10 mouse cellular contexts compared by ENCODE assay signal in the genomic region with DNA sequence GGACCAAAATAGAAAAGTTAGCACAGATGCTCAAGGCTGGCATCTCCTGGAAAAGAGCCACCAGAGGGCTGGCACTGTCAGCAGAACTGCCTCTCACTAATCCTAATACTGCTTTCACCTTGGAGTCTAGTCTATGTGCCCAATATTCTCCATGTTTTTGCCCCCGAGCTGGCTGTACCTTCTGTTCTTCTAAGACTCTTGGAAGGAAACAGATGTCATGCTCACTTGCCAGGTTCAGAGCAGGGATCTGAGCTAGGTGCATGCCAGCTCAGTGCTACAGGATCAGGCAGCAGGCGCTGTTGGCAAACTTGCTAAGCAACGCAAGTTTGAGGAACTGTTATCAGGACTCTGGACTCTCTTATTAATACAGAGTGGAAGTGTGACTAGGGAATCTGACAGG.
DNase-seq lines count a peak whose midpoint lies in the region.
"Had no signal": no experiment of that assay in that cellular context is flagged by ENCODE, and none has a peak within 500 bp of the region (broad histone marks: within the 10 kb centered on the region; RNA-seq: fewer than 3 reads in every experiment).

No protein-coding gene starts in this region.

- intact Hi-C loops in gastrocnemius, postnatal 36 days (cut with DNase I), result no loop called here
- intact Hi-C loops in heart, postnatal 10 days (cut with DNase I), result no loop called here

- peak; percentile 16 to 18 for DNase-seq in gastrocnemius, adult 8-10 months (ENCODE audit: low spot score in 2 of 2)
- DNase-seq in gastrocnemius, postnatal 36 days, result no peak
- peak; percentile 81 for DNase-seq in cerebellum, adult 9-11 months
- peak; percentile 22 for DNase-seq in gonadal fat pad, adult 2 months (ENCODE audit: low read depth)
- peak; percentile 13 for DNase-seq in right cerebral cortex, postnatal 14 days
- DNase-seq in heart, postnatal 10 days, result no peak
- no peak for DNase-seq in yolk sac, embryonic 10.5 days (ENCODE audit: low spot score)
- no peak for DNase-seq in liver
- DNase-seq: heart, postnatal 4 days; kidney, postnatal 10 days had no signal

Comparison
In these comparisons a context has a peak if more than half of its experiments do, and no peak if none do; other contexts are left out.
1. DNase-seq: peak in gastrocnemius, adult 8-10 months (2 of 2), cerebellum, adult 9-11 months (single experiment), gonadal fat pad, adult 2 months (single experiment) and right cerebral cortex, postnatal 14 days (single experiment); none in gastrocnemius, postnatal 36 days (0 of 2), heart, postnatal 10 days (0 of 2), yolk sac, embryonic 10.5 days (single experiment) and liver (single experiment).